Mouse (Mus musculus) kidney, adult 2 months (tissue): ENCODE data around the gene Amn1. TPM values are rescaled to one million over a fixed set of nuclear protein-coding genes. Genes with fewer than 3 reads are reported as not detected.
A peak's percentile ranks its signal among the peaks of the same experiment; 100 is the strongest.
"Not testable (repeated sequence)": the region's sequence is repeated elsewhere in the genome, so short reads cannot be mapped to it uniquely, and the experiment has no call there.

Experiments
- DNase-seq: peaks from one replicate; pipeline ENCODE4 v3.0.0; 2021
- H3K27ac ChIP-seq: fragments of 200-500 bp; 2 replicates; pipeline ENCODE4 v1.5.1; 2012; ENCODE audit warnings: low read depth, low read length, control low read depth, inconsistent platforms; ENCODE audit not compliant: insufficient read depth
- H3K27me3 ChIP-seq: fragments of 200-500 bp; replicated peaks from 2 replicates; pipeline ENCODE4 v1.6.1; 2012; ENCODE audit warnings: mild to moderate bottlenecking, moderate library complexity, low read length, inconsistent platforms; ENCODE audit not compliant: control insufficient read depth, insufficient read depth
- H3K36me3 ChIP-seq: fragments of 200-500 bp; 2 replicates; pipeline ENCODE4 v1.6.1; 2012; ENCODE audit warnings: mild to moderate bottlenecking, moderate library complexity, low read length, inconsistent platforms; ENCODE audit not compliant: control insufficient read depth, insufficient read depth
- H3K4me1 ChIP-seq: fragments of 200-500 bp; 2 replicates; pipeline ENCODE4 v1.6.1; 2011; ENCODE audit warnings: low read length; ENCODE audit not compliant: control insufficient read depth, insufficient read depth
- H3K4me3 ChIP-seq: fragments of 200-500 bp; 2 replicates; pipeline ENCODE4 v1.5.1; 2011; ENCODE audit warnings: mild to moderate bottlenecking, low read depth, low read length, control low read depth; ENCODE audit not compliant: insufficient read depth
- CTCF ChIP-seq: fragments of 200-500 bp; conservative IDR thresholded peaks from 2 replicates; pipeline ENCODE4 v1.5.1; 2011; ENCODE audit warnings: low read depth, mild to moderate bottlenecking, control low read depth, low read length, moderate library complexity, mixed read lengths; ENCODE audit not compliant: insufficient read depth, insufficient read length
- POLR2A ChIP-seq: fragments of 200-500 bp; IDR thresholded peaks from one replicate; pipeline ENCODE4 v1.6.1; 2011; ENCODE audit warnings: low read depth, low read length, control low read depth
- WGBS: fragments of 180-500 bp; shearing (Covaris S2); methylation state at CpG from one replicate; pipeline ENCODE4 v1.1.7; 2018; 5-methylcytosine and 5-hydroxymethylcytosine counted together
- polyA plus RNA-seq: library from polyadenylated mRNA; depleted of rRNA; stranded (reverse); fragments of >200 nt; gene quantifications from 2 replicates; pipeline ENCODE4 v1.2.3, GENCODE M21; 2012

Amn1 gene
- polyA plus RNA-seq, 1 experiment, result 9.8 TPM

GRCm38 (mm10) chr6:149174932-149175570 lies 13.5 kb downstream of the Amn1 start:
- TF ChIP-seq CTCF (no peak), POLR2A (no peak)
- WGBS, result 84% methylated on average over 3 of the region's 3 CpGs
- no peaks in the 10 kb centered on the region for H3K27me3 ChIP-seq
- no peaks in the 10 kb centered on the region for H3K4me1 ChIP-seq
- DNase-seq, result no peak
- peaks cover 10% of the 10 kb centered on the region for H3K36me3 ChIP-seq
- H3K4me3 ChIP-seq, result no peak overlapping the region
- H3K27ac ChIP-seq, result 0 out of 2 replicates have a peak overlapping the region, but pooled peaks have one; percentile 52

DNA sequence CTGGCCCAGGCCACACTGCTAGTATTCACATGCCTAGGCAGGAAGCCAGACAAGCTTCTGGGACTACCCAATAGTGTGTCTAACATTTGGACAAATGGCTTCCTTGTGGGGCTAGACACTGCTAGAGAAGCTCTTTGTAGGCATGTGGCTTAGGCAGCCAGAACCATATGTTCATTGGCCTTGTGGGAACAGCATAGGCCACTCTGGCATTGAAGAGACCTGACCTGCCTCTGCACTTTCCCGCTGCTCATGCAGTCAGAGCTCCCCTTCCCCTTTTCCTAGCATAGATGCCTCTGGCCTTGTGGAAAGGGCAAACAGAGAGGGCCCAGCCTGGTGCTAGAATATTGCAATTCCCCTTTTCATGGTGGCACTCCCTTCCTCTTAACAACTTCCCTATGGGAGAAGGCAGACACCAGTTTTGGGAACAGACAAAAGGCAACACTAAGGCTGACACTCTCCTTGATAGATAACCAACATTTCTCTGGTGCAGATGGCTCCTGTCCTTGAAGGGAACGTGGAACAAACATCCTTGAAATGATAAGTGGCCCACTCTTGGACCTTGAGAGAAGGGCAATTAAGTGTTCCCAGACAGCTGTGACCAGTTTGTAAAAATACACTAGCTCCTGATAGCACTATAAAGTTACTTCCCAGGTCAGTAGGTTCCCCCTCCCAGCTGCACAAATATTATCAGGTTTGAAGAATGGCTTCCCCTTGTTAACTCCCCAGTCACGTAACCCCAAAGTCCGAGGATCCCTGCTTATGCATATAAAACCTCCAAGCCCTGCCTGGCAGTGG lies 14.5 kb downstream of the Amn1 start:
- Histone ChIP-seq H3K27ac (no peak overlapping the region), H3K4me3 (no peak overlapping the region), H3K36me3 (peaks cover 11% of the 10 kb centered on the region), H3K27me3 (no peaks in the 10 kb centered on the region), H3K4me1 (no peaks in the 10 kb centered on the region)
- TF ChIP-seq POLR2A (no peak), CTCF (no peak)
- 62% methylated on average over 4 of the region's 4 CpGs for WGBS
- DNase-seq, result peak; percentile 24

DNA sequence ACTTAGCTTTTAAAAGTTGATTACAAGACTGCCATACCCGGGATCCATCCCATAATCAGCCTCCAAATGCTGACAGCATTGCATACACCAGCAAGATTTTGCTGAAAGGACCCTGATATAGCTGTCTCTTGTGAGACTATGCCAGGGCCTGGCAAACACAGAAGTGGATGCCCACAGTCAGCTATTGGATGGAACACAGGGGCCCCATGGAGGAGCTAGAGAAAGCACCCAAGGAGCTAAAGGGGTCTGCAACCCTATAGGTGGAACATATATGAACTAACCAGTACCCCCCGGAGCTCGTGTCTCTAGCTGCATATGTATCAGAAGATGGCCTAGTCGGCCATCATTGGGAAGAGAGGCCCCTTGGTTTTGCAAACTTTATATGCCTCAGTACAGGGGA lies 18.5 kb downstream of the Amn1 start:
- H3K27ac ChIP-seq, H3K4me3 ChIP-seq, DNase-seq, H3K27me3 ChIP-seq, H3K4me1 ChIP-seq: not testable (repeated sequence)
- 94% methylated on average over 4 of the region's 4 CpGs for WGBS
- peaks cover 12% of the 10 kb centered on the region; the same call in 1 of the 2 replicates for H3K36me3 ChIP-seq

DNA sequence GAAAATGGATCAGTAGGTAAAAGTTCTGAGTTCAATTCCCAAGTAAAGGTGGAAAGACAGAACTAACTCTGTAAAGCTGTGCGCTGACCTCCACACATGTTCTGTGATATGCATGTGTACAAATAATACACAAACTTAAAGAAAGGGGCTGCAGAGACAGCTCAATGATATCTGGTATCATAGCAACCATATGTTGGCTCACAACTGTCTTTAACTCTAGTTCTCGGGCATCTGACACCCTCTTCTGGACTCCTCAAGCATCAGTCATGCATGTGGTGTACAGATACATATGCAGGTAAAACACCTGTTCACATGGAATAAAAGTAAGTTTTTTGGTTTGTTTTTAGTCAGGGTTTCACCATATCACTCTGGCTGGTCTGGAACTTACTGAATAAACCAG lies 20.1 kb downstream of the Amn1 start:
- no peak for DNase-seq
- Histone ChIP-seq H3K4me3 (no peak overlapping the region), H3K27me3 (no peaks in the 10 kb centered on the region), H3K36me3 (peaks cover 12% of the 10 kb centered on the region; the same call in 1 of the 2 replicates), H3K27ac (no peak overlapping the region), H3K4me1 (no peaks in the 10 kb centered on the region)
- WGBS, result 97% methylated on average over 2 of the region's 2 CpGs
- TF ChIP-seq POLR2A (no peak), CTCF (no peak)

DNA sequence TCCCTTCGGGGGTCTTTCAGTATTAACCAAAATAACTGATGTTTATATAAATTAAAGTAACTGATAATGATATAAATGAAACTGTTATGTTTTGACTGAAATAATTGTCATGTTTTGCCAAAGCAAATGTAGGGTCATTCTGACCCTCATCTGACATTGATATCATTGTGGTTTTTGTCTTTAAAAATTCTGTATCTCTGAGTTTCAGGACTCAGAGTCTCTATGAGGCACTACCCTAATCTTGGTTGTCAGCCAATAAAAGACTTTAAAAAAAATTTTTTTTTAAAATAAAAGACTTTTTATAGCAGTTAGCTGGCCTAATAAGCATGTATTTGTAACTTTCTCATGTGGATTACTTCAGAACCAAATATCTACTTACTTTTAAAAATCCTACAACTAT lies 20.8 kb downstream of the Amn1 start:
- WGBS, result 100% methylated on average over 1 of the region's 1 CpGs
- TF ChIP-seq CTCF, result no peak
- no peak overlapping the region for H3K27ac ChIP-seq
- peaks cover 12% of the 10 kb centered on the region; the same call in 1 of the 2 replicates for H3K36me3 ChIP-seq
- no peak overlapping the region for H3K4me3 ChIP-seq
- no peak for DNase-seq
- no peaks in the 10 kb centered on the region for H3K27me3 ChIP-seq
- H3K4me1 ChIP-seq, result no peaks in the 10 kb centered on the region

- H3K4me1 ChIP-seq, H3K27me3 ChIP-seq, H3K4me3 ChIP-seq: not testable (repeated sequence)
- 40% methylated on average over 4 of the region's 4 CpGs for WGBS
- peak overlapping the region; percentile 50 for H3K27ac ChIP-seq
- H3K36me3 ChIP-seq, result peaks cover 12% of the 10 kb centered on the region; the same call in 1 of the 2 replicates
- peak; percentile 55 for DNase-seq
Measured at GRCm38 (mm10) chr6:149167038-149167437, 21.5 kb downstream of the Amn1 start.

DNA sequence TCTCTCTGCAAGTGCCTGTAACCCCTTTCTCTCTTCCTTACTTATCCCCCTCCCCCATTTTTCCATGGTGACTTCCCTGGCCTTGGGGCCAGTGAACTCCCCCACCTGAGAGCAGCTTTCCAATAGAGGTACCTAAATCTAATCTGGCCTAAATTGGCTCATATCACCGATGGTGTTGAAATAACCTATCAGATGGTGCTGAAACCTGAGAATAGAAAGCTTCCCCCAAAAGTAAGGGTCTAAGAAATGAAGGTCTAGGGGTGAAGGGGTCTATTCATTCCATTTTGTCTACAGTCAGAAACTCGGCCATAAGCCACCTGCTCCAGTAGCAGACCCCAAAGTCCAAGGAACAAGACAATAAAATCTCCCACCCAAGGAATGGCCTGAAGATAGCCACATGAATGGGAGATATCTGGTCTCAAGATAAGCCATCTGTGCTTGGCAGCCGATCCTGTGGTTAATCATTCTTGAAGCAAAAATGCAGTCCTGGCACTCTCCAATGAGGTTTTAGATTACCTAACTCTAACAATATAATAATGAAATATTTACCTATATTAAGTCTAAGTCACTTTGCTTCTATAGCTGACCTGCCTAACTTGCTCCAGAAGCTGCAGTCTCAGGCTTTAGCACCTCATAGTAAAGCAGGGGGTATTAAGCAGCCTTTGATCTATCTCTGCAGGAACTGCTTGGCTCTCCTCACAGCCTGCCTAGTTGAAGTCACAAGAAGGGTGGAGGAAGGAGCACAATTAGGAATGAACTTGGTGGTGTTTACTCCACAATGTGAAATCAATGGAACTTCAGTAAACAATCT lies 33.3 kb downstream of the Amn1 start:
- peak; percentile 73 for DNase-seq
- H3K36me3 ChIP-seq, result peaks cover 3% of the 10 kb centered on the region; the same call in 1 of the 2 replicates
- WGBS, result 25% methylated on average over 3 of the region's 3 CpGs
- peak overlapping the region; percentile 28; the same call in 1 of the 2 replicates for H3K27ac ChIP-seq
- no peak overlapping the region for H3K4me3 ChIP-seq
- TF ChIP-seq CTCF, result no peak
- H3K27me3 ChIP-seq, result no peaks in the 10 kb centered on the region
- H3K4me1 ChIP-seq, result peaks cover 12% of the 10 kb centered on the region
